Mouse (Mus musculus) frontal cortex, adult (tissue): ENCODE measurements at regions not wholly inside any gene's neighbourhood (a gene's known extent, or its start where the extent isn't known, plus 50 kb on each side); places are given as distances from the start of the nearest gene placed in this dataset.
A peak's percentile ranks its signal among the peaks of the same experiment; 100 is the strongest.

Experiments
- ATAC-seq: cut with Nextera tagmentation; 2 replicates; pipeline ENCODE4 v1.9.2; 2017; ENCODE audit warnings: mild to moderate bottlenecking, moderate library complexity, mixed read lengths; ENCODE audit not compliant: low TSS enrichment

- no peak for ATAC-seq
These were observed 138.3 kb upstream of the Gm26897 start for GRCm38 (mm10) chr5:111595438-111595837.

GRCm38 (mm10) chr5:111597733-111598132 lies 136.0 kb upstream of the Gm26897 start:
- no peak for ATAC-seq

GRCm38 (mm10) chr5:111601711-111602521 lies 131.8 kb upstream of the Gm26897 start:
- ATAC-seq: no peak

- ATAC-seq: no peak
These were observed 120.0 kb upstream of the Gm26897 start for GRCm38 (mm10) chr5:111613687-111614086.

GRCm38 (mm10) chr5:111619974-111620373 lies 113.8 kb upstream of the Gm26897 start:
- ATAC-seq: no peak

- no peak for ATAC-seq
These were observed 113.1 kb upstream of the Gm26897 start for GRCm38 (mm10) chr5:111620626-111621025.

- ATAC-seq: no peak
These were observed 111.2 kb upstream of the Gm26897 start for GRCm38 (mm10) chr5:111622481-111622880.

GRCm38 (mm10) chr5:111626273-111626798 lies 107.4 kb upstream of the Gm26897 start:
- ATAC-seq: no peak

GRCm38 (mm10) chr5:111630313-111630844 lies 103.3 kb upstream of the Gm26897 start:
- no peak for ATAC-seq

GRCm38 (mm10) chr5:111631572-111632161 lies 102.1 kb upstream of the Gm26897 start:
- ATAC-seq: no peak

- ATAC-seq: no peak
These were observed 98.6 kb upstream of the Gm26897 start for GRCm38 (mm10) chr5:111635092-111635491.

GRCm38 (mm10) chr5:111636969-111637368 lies 96.8 kb upstream of the Gm26897 start:
- no peak for ATAC-seq

GRCm38 (mm10) chr5:111638306-111638705 lies 95.4 kb upstream of the Gm26897 start:
- no peak for ATAC-seq

- no peak for ATAC-seq
These were observed 94.0 kb upstream of the Gm26897 start for GRCm38 (mm10) chr5:111639476-111640287.

- ATAC-seq: no peak
These were observed 92.7 kb upstream of the Gm26897 start for GRCm38 (mm10) chr5:111640976-111641375.

GRCm38 (mm10) chr5:111641685-111642084 lies 92.0 kb upstream of the Gm26897 start:
- no peak for ATAC-seq

GRCm38 (mm10) chr5:111644142-111644541 lies 89.6 kb upstream of the Gm26897 start:
- no peak for ATAC-seq

GRCm38 (mm10) chr5:111644788-111645187 lies 88.9 kb upstream of the Gm26897 start:
- no peak for ATAC-seq

- ATAC-seq: no peak
These were observed 86.0 kb upstream of the Gm26897 start for GRCm38 (mm10) chr5:111647686-111648200.

- no peak for ATAC-seq
These were observed 85.2 kb upstream of the Gm26897 start for GRCm38 (mm10) chr5:111648481-111648880.

GRCm38 (mm10) chr5:111649012-111649411 lies 84.7 kb upstream of the Gm26897 start:
- ATAC-seq: peak; percentile 95

GRCm38 (mm10) chr5:111652472-111652871 lies 81.3 kb upstream of the Gm26897 start:
- ATAC-seq: no peak
